Mouse (Mus musculus): Measurements from ENCODE around the gene Smpd4.

- TF ChIP-seq CTCF (IDR thresholded peaks at IDR 0.05; ENCODE audit: borderline replicate concordance, insufficient read depth, low read length) (no peak), POLR2A (IDR thresholded peaks at IDR 0.05; ENCODE audit: low read depth, low read length) (no peak)
These were observed 31.6 kb downstream of the Smpd4 start for GRCm38 (mm10) chr16:17650711-17651110.

All from embryonic fibroblast, embryonic 13.5 days (primary cell).